Mouse (Mus musculus): ENCODE measurements at regions not wholly inside any gene's neighbourhood (a gene's known extent, or its start where the extent isn't known, plus 50 kb on each side); places are given as distances from the start of the nearest gene placed in this dataset.
"Not testable (repeated sequence)": the region's sequence is repeated elsewhere in the genome, so short reads cannot be mapped to it uniquely, and the experiment has no call there.

GRCm38 (mm10) chr10:126285096-126285495, 319.1 kb downstream of the Lrig3 start:
- not testable (repeated sequence) for H3K36me3 ChIP-seq (ENCODE audit: control insufficient read depth, insufficient read depth); H3K9ac ChIP-seq (ENCODE audit: low read depth, low read length); ATAC-seq (ENCODE audit: low read depth); H3K27ac ChIP-seq (ENCODE audit: low read length); H3K4me1 ChIP-seq (ENCODE audit: control insufficient read depth, low read depth, low read length); H3K4me2 ChIP-seq (ENCODE audit: low read depth, low read length); H3K4me3 ChIP-seq (ENCODE audit: low read depth, low read length); H3K9me3 ChIP-seq (replicated peaks; ENCODE audit: control insufficient read depth, low read length); H3K27me3 ChIP-seq (ENCODE audit: control insufficient read depth, insufficient read depth, low read depth, low read length)
- WGBS (ENCODE audit: insufficient replicate concordance): 82% methylated on average over 7 of the region's 13 CpGs

DNA sequence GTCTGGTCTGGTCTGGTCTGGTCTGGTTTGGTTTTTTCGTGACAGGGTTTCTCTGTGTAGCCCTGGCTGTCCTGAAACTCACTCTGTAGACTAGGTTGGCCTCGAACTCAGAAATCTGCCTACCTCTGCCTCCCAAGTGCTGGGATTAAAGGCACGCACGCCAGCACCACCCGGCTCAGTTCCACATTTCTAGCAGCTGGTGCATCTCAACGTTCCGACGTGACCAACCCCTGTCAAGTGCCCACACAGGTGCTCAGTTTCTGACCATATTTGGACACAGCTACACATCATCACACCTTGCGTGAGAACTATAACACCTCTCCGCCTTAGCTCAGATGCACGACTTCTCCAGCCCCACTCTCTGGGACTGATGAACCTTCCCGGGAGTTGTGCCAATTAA, 304.4 kb downstream of the Lrig3 start:
- H3K9me3 ChIP-seq (replicated peaks; ENCODE audit: control insufficient read depth, low read length): no peaks in the 10 kb centered on the region; the same call in 1 of the 2 replicates
- no peaks in the 10 kb centered on the region for H3K36me3 ChIP-seq (ENCODE audit: control insufficient read depth, insufficient read depth)
- no peak overlapping the region for H3K4me3 ChIP-seq (ENCODE audit: low read depth, low read length)
- ATAC-seq (ENCODE audit: low read depth): no peak
- no peaks in the 10 kb centered on the region for H3K27me3 ChIP-seq (ENCODE audit: control insufficient read depth, insufficient read depth, low read depth, low read length)
- H3K4me1 ChIP-seq (ENCODE audit: control insufficient read depth, low read depth, low read length): no peaks in the 10 kb centered on the region
- H3K9ac ChIP-seq (ENCODE audit: low read depth, low read length): no peak overlapping the region
- no peak overlapping the region for H3K27ac ChIP-seq (ENCODE audit: low read length)
- WGBS (ENCODE audit: insufficient replicate concordance): 72% methylated on average over 12 of the region's 12 CpGs
- no peak overlapping the region for H3K4me2 ChIP-seq (ENCODE audit: low read depth, low read length)

DNA sequence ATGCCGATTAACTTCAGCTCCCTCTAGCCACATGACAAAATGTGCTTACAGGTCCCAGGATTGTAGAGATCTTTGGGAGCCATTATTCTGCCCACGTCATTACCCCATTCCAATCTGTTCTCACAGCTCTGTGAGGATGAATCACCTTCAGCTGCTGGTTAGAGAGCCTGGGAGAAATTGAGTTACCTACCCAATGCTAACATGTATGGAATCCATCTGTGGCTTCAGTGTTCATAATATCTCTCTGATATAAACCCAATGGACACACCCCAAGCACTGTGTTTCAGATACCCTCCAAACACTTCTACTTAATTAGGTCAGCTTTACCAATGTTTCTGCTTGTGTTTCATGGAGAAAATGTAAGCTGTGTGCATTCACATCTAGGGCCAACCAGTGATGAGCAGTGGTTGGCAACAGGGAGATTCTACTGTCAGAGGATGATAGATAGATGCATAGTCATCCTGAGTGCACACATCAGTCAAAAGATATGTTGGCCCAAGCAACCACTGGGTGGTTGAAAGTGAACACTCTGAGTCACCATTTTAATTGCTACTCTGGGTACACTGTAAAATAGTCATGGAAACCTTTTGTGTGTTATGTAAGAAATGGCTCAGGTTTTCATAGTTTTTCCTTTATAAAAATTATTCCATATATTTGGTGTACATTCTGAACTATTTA, 301.5 kb downstream of the Lrig3 start:
- no peak for ATAC-seq (ENCODE audit: low read depth)
- 63% methylated on average over 2 of the region's 2 CpGs for WGBS (ENCODE audit: insufficient replicate concordance)

GRCm38 (mm10) chr10:126257171-126257570, 291.2 kb downstream of the Lrig3 start:
- no peak overlapping the region for H3K4me3 ChIP-seq (ENCODE audit: low read depth, low read length)
- H3K27me3 ChIP-seq (ENCODE audit: control insufficient read depth, insufficient read depth, low read depth, low read length): no peaks in the 10 kb centered on the region
- no peak overlapping the region for H3K4me2 ChIP-seq (ENCODE audit: low read depth, low read length)
- no peak overlapping the region for H3K9ac ChIP-seq (ENCODE audit: low read depth, low read length)
- 72% methylated on average over 8 of the region's 8 CpGs for WGBS (ENCODE audit: insufficient replicate concordance)
- no peak for ATAC-seq (ENCODE audit: low read depth)
- no peak overlapping the region for H3K27ac ChIP-seq (ENCODE audit: low read length)
- no peaks in the 10 kb centered on the region for H3K9me3 ChIP-seq (replicated peaks; ENCODE audit: control insufficient read depth, low read length)
- H3K36me3 ChIP-seq (ENCODE audit: control insufficient read depth, insufficient read depth): no peaks in the 10 kb centered on the region
- H3K4me1 ChIP-seq (ENCODE audit: control insufficient read depth, low read depth, low read length): no peaks in the 10 kb centered on the region

More for the DNA sequence above, 301.5 kb downstream of the Lrig3 start:
- Histone ChIP-seq H3K27me3 (ENCODE audit: control insufficient read depth, insufficient read depth, low read depth, low read length) (no peaks in the 10 kb centered on the region), H3K4me3 (ENCODE audit: low read depth, low read length) (no peak overlapping the region), H3K27ac (ENCODE audit: low read length) (no peak overlapping the region), H3K4me2 (ENCODE audit: low read depth, low read length) (no peak overlapping the region), H3K9ac (ENCODE audit: low read depth, low read length) (no peak overlapping the region), H3K9me3 (replicated peaks; ENCODE audit: control insufficient read depth, low read length) (no peaks in the 10 kb centered on the region; the same call in 1 of the 2 replicates), H3K4me1 (ENCODE audit: control insufficient read depth, low read depth, low read length) (no peaks in the 10 kb centered on the region), H3K36me3 (ENCODE audit: control insufficient read depth, insufficient read depth) (no peaks in the 10 kb centered on the region)

- 62% methylated on average over 4 of the region's 4 CpGs for WGBS (ENCODE audit: insufficient replicate concordance)
- no peaks in the 10 kb centered on the region for H3K36me3 ChIP-seq (ENCODE audit: control insufficient read depth, insufficient read depth)
- no peaks in the 10 kb centered on the region for H3K27me3 ChIP-seq (ENCODE audit: control insufficient read depth, insufficient read depth, low read depth, low read length)
Observed at GRCm38 (mm10) chr10:126254198-126254597, 288.2 kb downstream of the Lrig3 start.

DNA sequence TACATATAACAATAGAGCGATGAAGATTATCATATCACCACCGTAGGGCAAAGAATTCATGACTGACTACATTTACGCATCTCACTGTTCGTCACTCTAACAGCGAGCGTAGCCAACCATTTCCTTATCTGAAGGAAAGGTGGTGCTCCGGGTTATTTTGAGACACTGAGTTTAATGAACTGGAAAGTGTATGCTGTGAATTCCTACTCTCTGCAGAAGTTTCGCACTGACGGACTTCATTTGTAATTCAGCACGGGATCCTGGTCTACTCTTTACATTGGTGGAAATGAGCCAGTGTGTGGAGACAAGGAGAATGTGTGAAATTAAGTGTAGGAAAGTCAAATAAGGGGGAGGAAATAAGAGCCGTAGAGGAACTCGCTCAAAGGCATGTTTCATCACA, 283.2 kb downstream of the Lrig3 start:
- Histone ChIP-seq H3K9ac (ENCODE audit: low read depth, low read length) (no peak overlapping the region), H3K4me1 (ENCODE audit: control insufficient read depth, low read depth, low read length) (no peaks in the 10 kb centered on the region), H3K4me3 (ENCODE audit: low read depth, low read length) (no peak overlapping the region), H3K27me3 (ENCODE audit: control insufficient read depth, insufficient read depth, low read depth, low read length) (no peaks in the 10 kb centered on the region), H3K27ac (ENCODE audit: low read length) (no peak overlapping the region), H3K4me2 (ENCODE audit: low read depth, low read length) (no peak overlapping the region), H3K9me3 (replicated peaks; ENCODE audit: control insufficient read depth, low read length) (no peaks in the 10 kb centered on the region; the same call in 1 of the 2 replicates), H3K36me3 (ENCODE audit: control insufficient read depth, insufficient read depth) (no peaks in the 10 kb centered on the region)
- WGBS (ENCODE audit: insufficient replicate concordance): 78% methylated on average over 12 of the region's 12 CpGs
- no peak for ATAC-seq (ENCODE audit: low read depth)

More at GRCm38 (mm10) chr10:126254198-126254597, 288.2 kb downstream of the Lrig3 start:
- no peak overlapping the region for H3K4me2 ChIP-seq (ENCODE audit: low read depth, low read length)
- H3K4me1 ChIP-seq (ENCODE audit: control insufficient read depth, low read depth, low read length): no peaks in the 10 kb centered on the region
- no peak for ATAC-seq (ENCODE audit: low read depth)
- H3K9ac ChIP-seq (ENCODE audit: low read depth, low read length): no peak overlapping the region
- H3K9me3 ChIP-seq (replicated peaks; ENCODE audit: control insufficient read depth, low read length): no peaks in the 10 kb centered on the region
- no peak overlapping the region for H3K27ac ChIP-seq (ENCODE audit: low read length)
- no peak overlapping the region for H3K4me3 ChIP-seq (ENCODE audit: low read depth, low read length)

DNA sequence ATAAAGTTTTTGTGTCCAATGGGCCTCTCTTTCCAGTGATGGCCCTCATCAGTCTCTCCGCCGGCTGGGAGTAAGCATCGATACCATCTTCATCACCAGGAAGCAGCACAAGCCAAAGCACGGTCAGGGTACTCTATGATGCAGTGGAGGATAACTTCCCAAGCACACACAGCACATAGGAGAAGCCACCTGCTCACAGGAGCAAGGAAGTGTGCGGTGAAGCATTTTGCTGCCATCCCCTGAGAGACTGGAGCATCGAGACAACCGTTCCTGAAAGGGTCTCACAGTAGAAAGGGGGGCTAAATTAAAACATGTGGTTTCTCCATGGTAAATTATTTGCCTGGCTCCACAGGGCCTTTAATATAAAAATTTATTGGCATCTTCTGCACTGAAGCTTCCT, 277.1 kb downstream of the Lrig3 start:
- no peak overlapping the region for H3K4me2 ChIP-seq (ENCODE audit: low read depth, low read length)
- no peaks in the 10 kb centered on the region for H3K27me3 ChIP-seq (ENCODE audit: control insufficient read depth, insufficient read depth, low read depth, low read length)
- no peaks in the 10 kb centered on the region for H3K36me3 ChIP-seq (ENCODE audit: control insufficient read depth, insufficient read depth)
- no peak overlapping the region for H3K27ac ChIP-seq (ENCODE audit: low read length)
- no peak overlapping the region for H3K9ac ChIP-seq (ENCODE audit: low read depth, low read length)
- no peaks in the 10 kb centered on the region for H3K4me1 ChIP-seq (ENCODE audit: control insufficient read depth, low read depth, low read length)
- H3K4me3 ChIP-seq (ENCODE audit: low read depth, low read length): no peak overlapping the region
- 77% methylated on average over 7 of the region's 7 CpGs for WGBS (ENCODE audit: insufficient replicate concordance)
- H3K9me3 ChIP-seq (replicated peaks; ENCODE audit: control insufficient read depth, low read length): no peaks in the 10 kb centered on the region
- ATAC-seq (ENCODE audit: low read depth): no peak

GRCm38 (mm10) chr10:126239536-126239935, 273.6 kb downstream of the Lrig3 start:
- no peak for ATAC-seq (ENCODE audit: low read depth)
- WGBS (ENCODE audit: insufficient replicate concordance): 61% methylated on average over 4 of the region's 4 CpGs
- H3K4me3 ChIP-seq (ENCODE audit: low read depth, low read length): no peak overlapping the region

More at GRCm38 (mm10) chr10:126239536-126239935, 273.6 kb downstream of the Lrig3 start:
- H3K9me3 ChIP-seq (replicated peaks; ENCODE audit: control insufficient read depth, low read length): no peaks in the 10 kb centered on the region
- H3K9ac ChIP-seq (ENCODE audit: low read depth, low read length): no peak overlapping the region
- no peak overlapping the region for H3K4me2 ChIP-seq (ENCODE audit: low read depth, low read length)
- no peaks in the 10 kb centered on the region for H3K4me1 ChIP-seq (ENCODE audit: control insufficient read depth, low read depth, low read length)
- no peaks in the 10 kb centered on the region for H3K27me3 ChIP-seq (ENCODE audit: control insufficient read depth, insufficient read depth, low read depth, low read length)
- H3K27ac ChIP-seq (ENCODE audit: low read length): no peak overlapping the region
- H3K36me3 ChIP-seq (ENCODE audit: control insufficient read depth, insufficient read depth): no peaks in the 10 kb centered on the region

All from liver, embryonic 16.5 days (tissue).